Mouse (Mus musculus) testis, postnatal 14 days (tissue): ENCODE measurements around the gene Fdxacb1.

Experiments used
- DNase-seq: peaks from one replicate; pipeline ENCODE4 v3.0.0; 2021; ENCODE audit warnings: low spot score

Fdxacb1 gene

GRCm38 (mm10) chr9:50808471-50808870, 40.4 kb downstream of the Fdxacb1 start:
- no peak for DNase-seq

GRCm38 (mm10) chr9:50809146-50809545, 41.1 kb downstream of the Fdxacb1 start:
- DNase-seq = no peak

GRCm38 (mm10) chr9:50811187-50811586, 43.2 kb downstream of the Fdxacb1 start:
- no peak for DNase-seq

- DNase-seq = no peak
Observed at GRCm38 (mm10) chr9:50811746-50812145, 43.7 kb downstream of the Fdxacb1 start.

GRCm38 (mm10) chr9:50813796-50814195, 45.8 kb downstream of the Fdxacb1 start:
- no peak for DNase-seq

GRCm38 (mm10) chr9:50815666-50816065, 47.6 kb downstream of the Fdxacb1 start:
- DNase-seq = no peak

- DNase-seq = no peak
Observed at GRCm38 (mm10) chr9:50816512-50816911, 48.5 kb downstream of the Fdxacb1 start.

GRCm38 (mm10) chr9:50818050-50818449, 50.0 kb downstream of the Fdxacb1 start:
- DNase-seq = no peak

GRCm38 (mm10) chr9:50819716-50820115, 51.7 kb downstream of the Fdxacb1 start:
- no peak for DNase-seq

GRCm38 (mm10) chr9:50821651-50822050, 53.6 kb downstream of the Fdxacb1 start:
- DNase-seq = no peak

GRCm38 (mm10) chr9:50822216-50822615, 54.2 kb downstream of the Fdxacb1 start:
- DNase-seq = no peak
